Mouse (Mus musculus) small intestine, adult 2 months (tissue): Measurements from ENCODE around the gene Retreg1. TPM values are rescaled to one million over a fixed set of nuclear protein-coding genes. Genes with fewer than 3 reads are reported as not detected.
A peak's percentile ranks its signal among the peaks of the same experiment; 100 is the strongest.

Experiments used
- H3K27ac ChIP-seq: fragments of 200-500 bp; 2 replicates; pipeline ENCODE4 v1.5.1; 2012; ENCODE audit warnings: low read depth, low read length, control low read depth, inconsistent platforms; ENCODE audit not compliant: insufficient read depth
- H3K27me3 ChIP-seq: fragments of 200-500 bp; 2 replicates; pipeline ENCODE4 v1.6.1; 2012; ENCODE audit warnings: mild to moderate bottlenecking, moderate library complexity, low read length, inconsistent platforms; ENCODE audit not compliant: control insufficient read depth, insufficient read depth
- H3K36me3 ChIP-seq: fragments of 200-500 bp; 2 replicates; pipeline ENCODE4 v1.6.1; 2012; ENCODE audit warnings: mild to moderate bottlenecking, low read length, control low read depth, inconsistent platforms; ENCODE audit not compliant: control insufficient read depth, insufficient read depth
- H3K4me1 ChIP-seq: fragments of 200-500 bp; 2 replicates; pipeline ENCODE4 v1.6.1; 2012; ENCODE audit warnings: low read length, inconsistent platforms, mixed read lengths; ENCODE audit not compliant: control insufficient read depth, insufficient read depth, insufficient read length
- H3K4me3 ChIP-seq: fragments of 200-500 bp; 2 replicates; pipeline ENCODE4 v1.5.1; 2012; ENCODE audit warnings: low read depth, mild to moderate bottlenecking, control low read depth, inconsistent platforms, low read length, moderate library complexity
- CTCF ChIP-seq: fragments of 200-500 bp; IDR thresholded peaks from 2 replicates; pipeline ENCODE4 v1.5.1; 2012; ENCODE audit warnings: low read depth, mild to moderate bottlenecking, control low read depth, inconsistent platforms, low read length, moderate library complexity, mixed read lengths; ENCODE audit not compliant: insufficient replicate concordance, insufficient read length; ENCODE audit errors: extremely low read depth
- POLR2A ChIP-seq: fragments of 200-500 bp; IDR thresholded peaks from 2 replicates; pipeline ENCODE4 v1.6.1; 2012; ENCODE audit warnings: low read depth, mild to moderate bottlenecking, control low read depth, inconsistent platforms, low read length, moderate library complexity
- WGBS: fragments of 180-500 bp; shearing (Covaris S2); methylation state at CpG from one replicate; pipeline ENCODE4 v1.1.7; 2018; 5-methylcytosine and 5-hydroxymethylcytosine counted together
- polyA plus RNA-seq: library from polyadenylated mRNA; depleted of rRNA; stranded (reverse); fragments of >200 nt; gene quantifications from 2 replicates; pipeline ENCODE4 v1.2.3, GENCODE M21; 2012

The Retreg1 gene
- polyA plus RNA-seq, 1 experiment = 7.5 TPM

GRCm38 (mm10) chr15:25880192-25880591 is 37.2 kb downstream of the Retreg1 start:
- Histone ChIP-seq H3K36me3 (no peaks in the 10 kb centered on the region), H3K4me3 (no peak overlapping the region), H3K27ac (no peak overlapping the region), H3K4me1 (no peaks in the 10 kb centered on the region; the same call in 1 of the 2 replicates), H3K27me3 (no peaks in the 10 kb centered on the region)
- TF ChIP-seq CTCF (no peak), POLR2A (no peak)
- WGBS = 79% methylated on average over 5 of the region's 5 CpGs

- no peaks in the 10 kb centered on the region; the same call in 1 of the 2 replicates for H3K4me1 ChIP-seq
- TF ChIP-seq POLR2A (no peak), CTCF (no peak)
- H3K36me3 ChIP-seq = no peaks in the 10 kb centered on the region
- 63% methylated on average over 4 of the region's 4 CpGs for WGBS
- H3K27me3 ChIP-seq = no peaks in the 10 kb centered on the region
- no peak overlapping the region for H3K27ac ChIP-seq
- H3K4me3 ChIP-seq = no peak overlapping the region
Measured at GRCm38 (mm10) chr15:25882002-25882401, 39.0 kb downstream of the Retreg1 start.

GRCm38 (mm10) chr15:25884416-25884958 is 41.5 kb downstream of the Retreg1 start:
- no peaks in the 10 kb centered on the region; the same call in 1 of the 2 replicates for H3K4me1 ChIP-seq

GRCm38 (mm10) chr15:25886581-25887011 is 43.6 kb downstream of the Retreg1 start:
- TF ChIP-seq CTCF (no peak), POLR2A (no peak)
- no peaks in the 10 kb centered on the region for H3K36me3 ChIP-seq
- WGBS = 80% methylated on average over 6 of the region's 6 CpGs
- H3K27ac ChIP-seq = no peak overlapping the region
- H3K4me1 ChIP-seq = peaks cover 4% of the 10 kb centered on the region
- H3K4me3 ChIP-seq = no peak overlapping the region
- H3K27me3 ChIP-seq = no peaks in the 10 kb centered on the region

More at GRCm38 (mm10) chr15:25884416-25884958, 41.5 kb downstream of the Retreg1 start:
- Histone ChIP-seq H3K27ac (no peak overlapping the region), H3K4me3 (peak overlapping the region; percentile 18; the same call in 1 of the 2 replicates), H3K36me3 (no peaks in the 10 kb centered on the region), H3K27me3 (no peaks in the 10 kb centered on the region)
- WGBS = 67% methylated on average over 14 of the region's 14 CpGs
- TF ChIP-seq CTCF (no peak), POLR2A (no peak)

GRCm38 (mm10) chr15:25889927-25890326 is 46.9 kb downstream of the Retreg1 start:
- H3K27ac ChIP-seq = no peak overlapping the region
- TF ChIP-seq CTCF = no peak
- no peak for TF ChIP-seq POLR2A
- no peaks in the 10 kb centered on the region for H3K36me3 ChIP-seq
- H3K4me3 ChIP-seq = no peak overlapping the region
- peaks cover 4% of the 10 kb centered on the region; the same call in 1 of the 2 replicates for H3K4me1 ChIP-seq
- 90% methylated on average over 5 of the region's 5 CpGs for WGBS
- no peaks in the 10 kb centered on the region for H3K27me3 ChIP-seq

- Histone ChIP-seq H3K4me3 (no peak overlapping the region), H3K27ac (peak overlapping the region; percentile 41)
- WGBS = 75% methylated on average over 11 of the region's 11 CpGs
Measured at GRCm38 (mm10) chr15:25891556-25891955, 48.6 kb downstream of the Retreg1 start.

GRCm38 (mm10) chr15:25893327-25893726 is 50.3 kb downstream of the Retreg1 start:
- no peak for TF ChIP-seq CTCF
- TF ChIP-seq POLR2A = no peak

More at GRCm38 (mm10) chr15:25891556-25891955, 48.6 kb downstream of the Retreg1 start:
- no peaks in the 10 kb centered on the region for H3K36me3 ChIP-seq
- no peak for TF ChIP-seq CTCF
- TF ChIP-seq POLR2A = no peak
- H3K4me1 ChIP-seq = peaks cover 4% of the 10 kb centered on the region; the same call in 1 of the 2 replicates
- H3K27me3 ChIP-seq = no peaks in the 10 kb centered on the region

More at GRCm38 (mm10) chr15:25893327-25893726, 50.3 kb downstream of the Retreg1 start:
- no peak overlapping the region for H3K27ac ChIP-seq
- H3K4me3 ChIP-seq = no peak overlapping the region
- H3K36me3 ChIP-seq = no peaks in the 10 kb centered on the region
- WGBS = 71% methylated on average over 2 of the region's 2 CpGs
- no peaks in the 10 kb centered on the region for H3K27me3 ChIP-seq
- peaks cover 4% of the 10 kb centered on the region; the same call in 1 of the 2 replicates for H3K4me1 ChIP-seq
